Mouse (Mus musculus) neural tube, embryonic 11.5 days (tissue): ENCODE data around the gene Git2. TPM values are rescaled to one million over a fixed set of nuclear protein-coding genes. Genes with fewer than 3 reads are reported as not detected.

Source experiments
- ATAC-seq: fragments of 200-750 bp; cut with Nextera tagmentation; 2 replicates; pipeline ENCODE4 v1.8.0; 2017; ENCODE audit warnings: moderate number of reproducible peaks, mild to moderate bottlenecking, moderate TSS enrichment, moderate library complexity; ENCODE audit not compliant: insufficient read depth, low FRiP score, low TSS enrichment
- DNase-seq: peaks from one replicate; pipeline ENCODE4 v3.0.0-alpha.2; 2015; ENCODE audit warnings: low spot score
- H3K27ac ChIP-seq: fragments of 300-500 bp; sonication (generic); 2 replicates; pipeline ENCODE4 v1.5.1; 2014; ENCODE audit warnings: low read depth, mild to moderate bottlenecking, low read length
- H3K27me3 ChIP-seq: fragments of 300-500 bp; sonication (generic); 2 replicates; pipeline ENCODE4 v1.6.1; 2014; ENCODE audit warnings: mild to moderate bottlenecking, low read length, mixed read lengths; ENCODE audit not compliant: control insufficient read depth, insufficient read depth
- H3K36me3 ChIP-seq: fragments of 300-500 bp; sonication (generic); 2 replicates; pipeline ENCODE4 v1.6.1; 2014; ENCODE audit warnings: mild to moderate bottlenecking, low read length, moderate library complexity, mixed read lengths; ENCODE audit not compliant: control insufficient read depth, insufficient read depth
- H3K4me1 ChIP-seq: fragments of 300-500 bp; sonication (generic); 2 replicates; pipeline ENCODE4 v1.6.1; 2014; ENCODE audit warnings: low read length, mixed read lengths; ENCODE audit not compliant: control insufficient read depth, insufficient read depth
- H3K4me2 ChIP-seq: fragments of 300-500 bp; sonication (generic); 2 replicates; pipeline ENCODE4 v1.6.1; 2014; ENCODE audit warnings: low read depth, mild to moderate bottlenecking, moderate library complexity
- H3K4me3 ChIP-seq: fragments of 300-500 bp; sonication (generic); 2 replicates; pipeline ENCODE4 v1.5.1; 2014; ENCODE audit warnings: low read depth, low read length
- H3K9ac ChIP-seq: fragments of 300-500 bp; sonication (generic); 2 replicates; pipeline ENCODE4 v1.6.1; 2014; ENCODE audit warnings: mild to moderate bottlenecking, low read length
- H3K9me3 ChIP-seq: fragments of 300-500 bp; sonication (generic); 2 replicates; pipeline ENCODE4 v1.6.1; 2016; ENCODE audit warnings: low read length; ENCODE audit not compliant: control insufficient read depth
- WGBS: fragments of 180-500 bp; shearing (Covaris S2); extraction: QIAGEN DNeasy Blood & Tissue Kit; methylation state at CpG from one replicate; pipeline ENCODE4 v1.1.7; 2014; 5-methylcytosine and 5-hydroxymethylcytosine counted together
- polyA plus RNA-seq: library from polyadenylated mRNA; unstranded; fragments of >200 nt; fragmentation: Nextera tagmentation; extraction: Ambion mirVana; gene quantifications from 2 replicates; pipeline ENCODE4 v1.2.1, GENCODE M21; 2014

Git2 gene
- polyA plus RNA-seq, 1 experiment from 2014 or later, result 35.1 TPM

GRCm38 (mm10) chr5:114774403-114775051 lies 790 bp downstream of the Git2 start, which contains the start of gene Ankrd13a:
Gene Ankrd13a, plus strand, starts transcription at chr5:114774677.
- peaks cover 22% of the 10 kb centered on the region for H3K4me1 ChIP-seq
- H3K27me3 ChIP-seq, result no peaks in the 10 kb centered on the region
- 0% methylated on average over 29 of the region's 73 CpGs for WGBS
- ATAC-seq (peak; percentile 82), DNase-seq (peak; percentile 93)
- peak within 1 kb of the TSS; percentile 87 for H3K4me2 ChIP-seq
- no peaks in the 10 kb centered on the region for H3K9me3 ChIP-seq
- peak within 1 kb of the TSS; percentile 99 for H3K4me3 ChIP-seq
- H3K36me3 ChIP-seq, result no peaks in the 10 kb centered on the region
- H3K27ac ChIP-seq, result peak within 1 kb of the TSS; percentile 88
- H3K9ac ChIP-seq, result peak within 1 kb of the TSS; percentile 93

DNA sequence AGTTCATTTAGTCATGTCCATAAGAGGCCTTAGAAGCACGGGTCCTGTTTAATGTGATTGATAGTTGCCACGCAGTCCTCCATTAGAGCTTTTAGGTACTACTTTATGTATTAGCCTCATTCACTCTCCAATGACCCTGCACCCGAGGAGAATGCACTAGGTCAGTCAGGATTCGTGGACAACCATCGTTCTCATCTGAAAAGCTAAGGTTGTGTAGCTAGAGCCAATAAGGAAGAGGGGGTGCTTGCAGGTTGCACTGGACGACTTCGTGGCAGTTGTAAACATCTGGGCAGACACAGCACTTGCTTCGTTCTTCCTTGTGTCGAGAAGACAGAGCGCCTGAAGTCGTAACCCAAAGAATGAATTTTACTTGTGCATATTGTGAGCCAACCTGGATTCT lies 1.5 kb downstream of the Git2 start:
- H3K9ac ChIP-seq, result peak overlapping the region; percentile 93
- H3K4me2 ChIP-seq, result peak overlapping the region; percentile 87
- peak overlapping the region; percentile 99 for H3K4me3 ChIP-seq
- H3K9me3 ChIP-seq, result no peaks in the 10 kb centered on the region
- WGBS, result 2% methylated on average over 11 of the region's 11 CpGs
- peaks cover 22% of the 10 kb centered on the region for H3K4me1 ChIP-seq
- peak overlapping the region; percentile 72; the same call in 1 of the 2 replicates for H3K27ac ChIP-seq
- DNase-seq, result peak; percentile 45
- H3K36me3 ChIP-seq, result no peaks in the 10 kb centered on the region
- H3K27me3 ChIP-seq, result no peaks in the 10 kb centered on the region
- peak; percentile 7; the same call in 1 of the 2 replicates for ATAC-seq

- DNase-seq (peak; percentile 98), ATAC-seq (peak; percentile 61)
- peak overlapping the region; percentile 62; the same call in 1 of the 2 replicates for H3K27ac ChIP-seq
- H3K4me1 ChIP-seq, result peaks cover 22% of the 10 kb centered on the region
- H3K4me2 ChIP-seq, result peak overlapping the region; percentile 87
- H3K9me3 ChIP-seq, result no peaks in the 10 kb centered on the region
- no peaks in the 10 kb centered on the region for H3K27me3 ChIP-seq
- H3K9ac ChIP-seq, result peak overlapping the region; percentile 93
- H3K36me3 ChIP-seq, result no peaks in the 10 kb centered on the region
- peak overlapping the region; percentile 99 for H3K4me3 ChIP-seq
- WGBS, result 1% methylated on average over 47 of the region's 52 CpGs
These were observed 2.1 kb downstream of the Git2 start for GRCm38 (mm10) chr5:114773211-114773710.

DNA sequence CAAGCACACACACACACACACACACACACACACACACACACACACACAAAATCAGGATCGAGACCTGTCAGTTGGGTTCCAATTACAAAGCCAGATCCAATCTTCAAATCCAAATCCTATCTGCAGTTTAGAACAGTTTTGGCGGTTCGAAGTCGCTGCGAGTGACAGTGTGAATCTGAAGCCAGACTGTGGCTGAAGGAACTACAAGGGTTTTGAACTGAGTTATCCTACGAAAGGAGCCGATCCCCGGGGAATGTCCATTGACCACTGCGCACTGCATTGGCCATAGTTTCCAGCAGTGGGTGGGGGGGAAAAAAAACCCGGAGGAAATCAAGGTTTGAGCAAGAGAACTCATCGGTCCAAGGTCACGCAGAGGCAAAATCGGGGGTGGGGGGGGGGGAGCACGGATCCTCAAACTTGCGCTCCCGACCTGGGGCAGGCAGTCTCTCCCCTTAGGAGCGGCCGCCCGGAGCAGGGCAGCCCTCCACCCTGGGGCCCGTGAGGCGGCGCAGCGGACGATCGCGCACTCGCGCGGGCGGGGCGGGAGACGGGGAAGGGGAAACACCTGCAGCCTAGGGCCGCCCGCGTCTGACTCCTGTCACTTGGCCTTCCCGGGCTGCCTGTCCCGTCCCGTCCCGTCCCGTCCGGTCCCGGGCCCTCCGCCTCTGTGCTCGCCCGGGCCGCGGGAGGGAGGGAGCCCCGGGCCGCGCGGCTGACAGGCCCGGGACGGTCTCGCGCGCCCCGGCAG lies 2.7 kb downstream of the Git2 start:
- Histone ChIP-seq H3K27me3 (no peaks in the 10 kb centered on the region), H3K4me3 (peak overlapping the region; percentile 99), H3K9me3 (no peaks in the 10 kb centered on the region), H3K9ac (peak overlapping the region; percentile 93), H3K4me1 (peaks cover 22% of the 10 kb centered on the region), H3K27ac (peak overlapping the region; percentile 62; the same call in 1 of the 2 replicates), H3K4me2 (peak overlapping the region; percentile 87), H3K36me3 (no peaks in the 10 kb centered on the region)
- ATAC-seq (peak; percentile 56), DNase-seq (peak; percentile 51)
- 3% methylated on average over 42 of the region's 57 CpGs for WGBS

GRCm38 (mm10) chr5:114771796-114772195 lies 3.5 kb downstream of the Git2 start:
- H3K4me1 ChIP-seq, result peaks cover 22% of the 10 kb centered on the region
- H3K27me3 ChIP-seq, result no peaks in the 10 kb centered on the region
- H3K9me3 ChIP-seq, result no peaks in the 10 kb centered on the region
- DNase-seq (no peak), ATAC-seq (no peak)
- peak overlapping the region; percentile 87 for H3K4me2 ChIP-seq
- no peak overlapping the region for H3K27ac ChIP-seq
- H3K36me3 ChIP-seq, result no peaks in the 10 kb centered on the region
- peak overlapping the region; percentile 99; the same call in 1 of the 2 replicates for H3K4me3 ChIP-seq
- 78% methylated on average over 8 of the region's 8 CpGs for WGBS
- peak overlapping the region; percentile 93; the same call in 1 of the 2 replicates for H3K9ac ChIP-seq

- H3K4me2 ChIP-seq, result no peak overlapping the region
- H3K27ac ChIP-seq, result no peak overlapping the region
- peaks cover 11% of the 10 kb centered on the region for H3K4me1 ChIP-seq
- H3K9ac ChIP-seq, result no peak overlapping the region
- H3K9me3 ChIP-seq, result no peaks in the 10 kb centered on the region
- no peak overlapping the region for H3K4me3 ChIP-seq
- no peak for DNase-seq
- ATAC-seq, result no peak
- H3K27me3 ChIP-seq, result no peaks in the 10 kb centered on the region
- peaks cover 2% of the 10 kb centered on the region for H3K36me3 ChIP-seq
- 93% methylated on average over 8 of the region's 8 CpGs for WGBS
These were observed 5.5 kb downstream of the Git2 start for GRCm38 (mm10) chr5:114769786-114770185.

- Histone ChIP-seq H3K4me1 (peaks cover 9% of the 10 kb centered on the region), H3K27ac (no peak overlapping the region), H3K27me3 (no peaks in the 10 kb centered on the region), H3K4me3 (no peak overlapping the region), H3K4me2 (no peak overlapping the region), H3K9ac (no peak overlapping the region), H3K36me3 (peaks cover 2% of the 10 kb centered on the region), H3K9me3 (no peaks in the 10 kb centered on the region)
- DNase-seq (no peak), ATAC-seq (no peak)
- 87% methylated on average over 7 of the region's 7 CpGs for whole genome bisulfite sequencing
These were observed 8.1 kb downstream of the Git2 start for GRCm38 (mm10) chr5:114767185-114767584.

DNA sequence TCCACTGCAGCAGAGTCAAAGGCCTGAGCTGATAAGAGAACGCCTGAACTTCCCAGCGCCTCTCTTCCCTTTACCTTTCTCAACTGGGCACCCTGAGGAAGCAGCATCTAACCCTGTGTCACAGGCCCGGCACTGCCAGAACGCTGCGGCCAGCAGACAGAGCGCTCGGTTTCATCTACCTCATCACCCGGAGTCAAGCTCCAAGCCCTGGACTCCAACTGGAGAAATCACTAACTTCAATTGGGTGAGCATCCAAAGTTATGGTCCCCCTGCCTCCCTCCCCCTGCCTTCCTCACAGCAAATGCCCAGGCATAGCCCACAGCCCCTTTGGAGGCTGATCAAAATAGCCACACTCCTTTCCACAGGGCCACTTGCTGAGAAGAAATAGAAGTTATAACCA lies 8.6 kb downstream of the Git2 start:
- ATAC-seq, result no peak
- H3K4me1 ChIP-seq, result peaks cover 4% of the 10 kb centered on the region
- no peak overlapping the region for H3K4me2 ChIP-seq
- H3K9ac ChIP-seq, result no peak overlapping the region
- H3K4me3 ChIP-seq, result no peak overlapping the region
- DNase-seq, result no peak
- H3K9me3 ChIP-seq, result no peaks in the 10 kb centered on the region
- no peaks in the 10 kb centered on the region for H3K27me3 ChIP-seq
- H3K27ac ChIP-seq, result no peak overlapping the region
- WGBS, result 99% methylated on average over 8 of the region's 8 CpGs
- peaks cover 2% of the 10 kb centered on the region for H3K36me3 ChIP-seq
